Mouse (Mus musculus) kidney, embryonic 14.5 days (tissue): ENCODE results near the gene Olfr1104. TPM values are rescaled to one million over a fixed set of nuclear protein-coding genes. Genes with fewer than 3 reads are reported as not detected.

Source experiments
- ATAC-seq: fragments of 200-750 bp; cut with Nextera tagmentation; 2 replicates; pipeline ENCODE4 v1.8.0; 2017; ENCODE audit warnings: moderate number of reproducible peaks, mild to moderate bottlenecking, moderate TSS enrichment, moderate library complexity; ENCODE audit not compliant: low FRiP score, low TSS enrichment
- H3K27ac ChIP-seq: fragments of 300-500 bp; sonication (generic); 2 replicates; pipeline ENCODE4 v1.5.1; 2014; ENCODE audit warnings: low read depth, mild to moderate bottlenecking, low read length, moderate library complexity, mixed read lengths
- H3K27me3 ChIP-seq: fragments of 300-500 bp; sonication (generic); 2 replicates; pipeline ENCODE4 v1.6.1; 2014; ENCODE audit warnings: mild to moderate bottlenecking, low read length; ENCODE audit not compliant: control insufficient read depth, insufficient read depth
- H3K36me3 ChIP-seq: fragments of 300-500 bp; sonication (generic); 2 replicates; pipeline ENCODE4 v1.6.1; 2014; ENCODE audit warnings: low read length, mixed read lengths; ENCODE audit not compliant: control insufficient read depth, insufficient read depth
- H3K4me1 ChIP-seq: fragments of 300-500 bp; sonication (generic); 2 replicates; pipeline ENCODE4 v1.6.1; 2014; ENCODE audit warnings: low read length, mixed read lengths; ENCODE audit not compliant: control insufficient read depth, insufficient read depth
- H3K4me2 ChIP-seq: fragments of 300-500 bp; sonication (generic); replicated peaks from 2 replicates; pipeline ENCODE4 v1.6.1; 2014; ENCODE audit warnings: low read depth, mild to moderate bottlenecking, low read length
- H3K4me3 ChIP-seq: fragments of 300-500 bp; sonication (generic); 2 replicates; pipeline ENCODE4 v1.5.1; 2014; ENCODE audit warnings: mild to moderate bottlenecking, low read length
- H3K9ac ChIP-seq: fragments of 300-500 bp; sonication (generic); 2 replicates; pipeline ENCODE4 v1.6.1; 2014; ENCODE audit warnings: low read depth, mild to moderate bottlenecking, low read length, moderate library complexity
- H3K9me3 ChIP-seq: fragments of 300-500 bp; sonication (generic); 2 replicates; pipeline ENCODE4 v1.6.1; 2016; ENCODE audit warnings: low read length; ENCODE audit not compliant: control insufficient read depth
- WGBS: fragments of 180-500 bp; shearing (Covaris S2); extraction: QIAGEN DNeasy Blood & Tissue Kit; methylation state at CpG from one replicate; pipeline ENCODE4 v1.1.7; 2014; 5-methylcytosine and 5-hydroxymethylcytosine counted together
- polyA plus RNA-seq: library from polyadenylated mRNA; unstranded; fragments of >200 nt; fragmentation: Nextera tagmentation; extraction: Ambion mirVana; gene quantifications from 2 replicates; pipeline ENCODE4 v1.2.1, GENCODE M21; 2014

Olfr1104 gene
- polyA plus RNA-seq = not detected in 2 replicates

GRCm38 (mm10) chr2:87026980-87027379 is at the start of gene Olfr1104:
Gene Olfr1104 (minus strand): TSS chr2:87027080.
- 82% methylated on average over 1 of the region's 1 CpGs for WGBS
- Histone ChIP-seq H3K9me3 (no peaks in the 10 kb centered on the region), H3K9ac (no peak within 1 kb of the TSS), H3K4me1 (no peaks in the 10 kb centered on the region), H3K36me3 (no peaks in the 10 kb centered on the region), H3K4me3 (no peak within 1 kb of the TSS), H3K4me2 (no peak within 1 kb of the TSS), H3K27ac (no peak within 1 kb of the TSS), H3K27me3 (no peaks in the 10 kb centered on the region)
- no peak for ATAC-seq

- Histone ChIP-seq H3K36me3 (no peaks in the 10 kb centered on the region), H3K27me3 (no peaks in the 10 kb centered on the region)
- 81% methylated on average over 1 of the region's 1 CpGs for WGBS
These were observed 48.8 kb upstream of the Olfr1104 start, which contains the start of gene Olfr1107 for GRCm38 (mm10) chr2:87075717-87076116. Gene Olfr1107 (minus strand): TSS chr2:87075817.

GRCm38 (mm10) chr2:87052173-87052572 is 25.3 kb upstream of the Olfr1104 start, which contains the start of gene Olfr1106:
Gene Olfr1106 (minus strand): TSS chr2:87052273.
- H3K4me3 ChIP-seq = no peak within 1 kb of the TSS

More at GRCm38 (mm10) chr2:87075717-87076116, 48.8 kb upstream of the Olfr1104 start, which contains the start of gene Olfr1107:
- Histone ChIP-seq H3K4me2 (no peak within 1 kb of the TSS), H3K9me3 (no peaks in the 10 kb centered on the region), H3K9ac (no peak within 1 kb of the TSS), H3K27ac (no peak within 1 kb of the TSS), H3K4me3 (no peak within 1 kb of the TSS), H3K4me1 (no peaks in the 10 kb centered on the region)
- no peak for ATAC-seq

GRCm38 (mm10) chr2:87036431-87036830 is 9.6 kb upstream of the Olfr1104 start, which contains the start of gene Olfr1105:
Gene Olfr1105 (minus strand): TSS chr2:87036531.
- Histone ChIP-seq H3K27me3 (no peaks in the 10 kb centered on the region), H3K9me3 (no peaks in the 10 kb centered on the region), H3K27ac (no peak within 1 kb of the TSS), H3K4me3 (no peak within 1 kb of the TSS), H3K9ac (no peak within 1 kb of the TSS), H3K36me3 (no peaks in the 10 kb centered on the region), H3K4me1 (no peaks in the 10 kb centered on the region), H3K4me2 (no peak within 1 kb of the TSS)
- ATAC-seq = no peak

More at GRCm38 (mm10) chr2:87052173-87052572, 25.3 kb upstream of the Olfr1104 start, which contains the start of gene Olfr1106:
- no peak for ATAC-seq
- H3K4me2 ChIP-seq = no peak within 1 kb of the TSS
- no peaks in the 10 kb centered on the region for H3K27me3 ChIP-seq
- no peaks in the 10 kb centered on the region for H3K36me3 ChIP-seq
- 83% methylated on average over 1 of the region's 1 CpGs for WGBS
- H3K9ac ChIP-seq = no peak within 1 kb of the TSS
- H3K9me3 ChIP-seq = no peaks in the 10 kb centered on the region
- H3K4me1 ChIP-seq = no peaks in the 10 kb centered on the region
- no peak within 1 kb of the TSS for H3K27ac ChIP-seq

- no peaks in the 10 kb centered on the region for H3K9me3 ChIP-seq
These were observed 28.8 kb downstream of the Olfr1104 start, which contains the start of gene Olfr1102 for GRCm38 (mm10) chr2:86998098-86998497. Gene Olfr1102 (plus strand): TSS chr2:86998398.

GRCm38 (mm10) chr2:86991121-86991520 is 35.8 kb downstream of the Olfr1104 start, which contains the start of gene Olfr1101:
Gene Olfr1101 (minus strand): TSS chr2:86991221.
- H3K9me3 ChIP-seq = no peaks in the 10 kb centered on the region
- WGBS = 84% methylated on average over 3 of the region's 3 CpGs
- no peaks in the 10 kb centered on the region for H3K27me3 ChIP-seq
- no peak within 1 kb of the TSS for H3K4me2 ChIP-seq
- ATAC-seq = no peak
- H3K27ac ChIP-seq = no peak within 1 kb of the TSS
- H3K9ac ChIP-seq = no peak within 1 kb of the TSS
- H3K4me3 ChIP-seq = no peak within 1 kb of the TSS
- no peaks in the 10 kb centered on the region for H3K4me1 ChIP-seq
- H3K36me3 ChIP-seq = no peaks in the 10 kb centered on the region

More at GRCm38 (mm10) chr2:86998098-86998497, 28.8 kb downstream of the Olfr1104 start, which contains the start of gene Olfr1102:
- no peak within 1 kb of the TSS for H3K4me3 ChIP-seq
- no peaks in the 10 kb centered on the region for H3K27me3 ChIP-seq
- H3K27ac ChIP-seq = no peak within 1 kb of the TSS
- ATAC-seq = no peak
- no peak within 1 kb of the TSS for H3K4me2 ChIP-seq
- H3K9ac ChIP-seq = no peak within 1 kb of the TSS
- H3K36me3 ChIP-seq = no peaks in the 10 kb centered on the region
- no peaks in the 10 kb centered on the region for H3K4me1 ChIP-seq

GRCm38 (mm10) chr2:86979854-86980253 is 47.0 kb downstream of the Olfr1104 start, which contains the start of gene Olfr1100:
Gene Olfr1100 (minus strand): TSS chr2:86979954.
- 81% methylated on average over 3 of the region's 3 CpGs for WGBS
- no peaks in the 10 kb centered on the region for H3K4me1 ChIP-seq
- ATAC-seq = no peak
- H3K27me3 ChIP-seq = no peaks in the 10 kb centered on the region
- no peaks in the 10 kb centered on the region for H3K9me3 ChIP-seq
- no peak within 1 kb of the TSS for H3K9ac ChIP-seq
- H3K27ac ChIP-seq = no peak within 1 kb of the TSS
- H3K4me2 ChIP-seq = no peak within 1 kb of the TSS
- no peak within 1 kb of the TSS for H3K4me3 ChIP-seq
- no peaks in the 10 kb centered on the region for H3K36me3 ChIP-seq

Other genes starting within 250 kb of the Olfr1104 start
- not detected in 2 replicates for gene Olfr1093, start 244.6 kb downstream of the Olfr1104 start, polyA plus RNA-seq
- not detected in 2 replicates for gene Olfr141, start 217.1 kb downstream of the Olfr1104 start, polyA plus RNA-seq
- gene Olfr1094, start 202.4 kb downstream of the Olfr1104 start, polyA plus RNA-seq = not detected in 2 replicates
- not detected in 2 replicates for gene Olfr1095, start 175.4 kb downstream of the Olfr1104 start, polyA plus RNA-seq
- gene Gm13723, start 152.3 kb downstream of the Olfr1104 start, polyA plus RNA-seq = not detected in 2 replicates
- not detected in 2 replicates for gene Olfr1097, start 134.9 kb downstream of the Olfr1104 start, polyA plus RNA-seq
- gene Olfr1098, start 102.5 kb downstream of the Olfr1104 start, polyA plus RNA-seq = not detected in 2 replicates
- not detected in 2 replicates for gene Olfr1099, start 66.4 kb downstream of the Olfr1104 start, polyA plus RNA-seq
- not detected in 2 replicates for gene Olfr1100, start 47.1 kb downstream of the Olfr1104 start, polyA plus RNA-seq
- not detected in 2 replicates for gene Olfr1101, start 35.9 kb downstream of the Olfr1104 start, polyA plus RNA-seq
- not detected in 2 replicates for gene Olfr1102, start 28.7 kb downstream of the Olfr1104 start, polyA plus RNA-seq
- gene Olfr1105, start 9.5 kb upstream of the Olfr1104 start, polyA plus RNA-seq = not detected in 2 replicates
- not detected in 2 replicates for gene Olfr1106, start 25.2 kb upstream of the Olfr1104 start, polyA plus RNA-seq
- not detected in 2 replicates for gene Olfr1107, start 48.7 kb upstream of the Olfr1104 start, polyA plus RNA-seq
- not detected in 2 replicates for gene Olfr1109, start 68.9 kb upstream of the Olfr1104 start, polyA plus RNA-seq
- gene Olfr259, start 87.5 kb upstream of the Olfr1104 start, polyA plus RNA-seq = not detected in 2 replicates
- not detected in 2 replicates for gene Olfr1110, start 113.2 kb upstream of the Olfr1104 start, polyA plus RNA-seq
- not detected in 2 replicates for gene Olfr1111, start 125.5 kb upstream of the Olfr1104 start, polyA plus RNA-seq
- not detected in 2 replicates for gene Olfr1112, start 160.7 kb upstream of the Olfr1104 start, polyA plus RNA-seq
- not detected in 2 replicates for gene Olfr1113, start 181.9 kb upstream of the Olfr1104 start, polyA plus RNA-seq
- not detected in 2 replicates for gene Olfr1115, start 220.9 kb upstream of the Olfr1104 start, polyA plus RNA-seq
- not detected in 2 replicates for gene Olfr1116, start 240.5 kb upstream of the Olfr1104 start, polyA plus RNA-seq